Mouse (Mus musculus): ENCODE measurements at regions not wholly inside any gene's neighbourhood (a gene's known extent, or its start where the extent isn't known, plus 50 kb on each side); places are given as distances from the start of the nearest gene placed in this dataset.
"Not testable (repeated sequence)": the region's sequence is repeated elsewhere in the genome, so short reads cannot be mapped to it uniquely, and the experiment has no call there.

DNA sequence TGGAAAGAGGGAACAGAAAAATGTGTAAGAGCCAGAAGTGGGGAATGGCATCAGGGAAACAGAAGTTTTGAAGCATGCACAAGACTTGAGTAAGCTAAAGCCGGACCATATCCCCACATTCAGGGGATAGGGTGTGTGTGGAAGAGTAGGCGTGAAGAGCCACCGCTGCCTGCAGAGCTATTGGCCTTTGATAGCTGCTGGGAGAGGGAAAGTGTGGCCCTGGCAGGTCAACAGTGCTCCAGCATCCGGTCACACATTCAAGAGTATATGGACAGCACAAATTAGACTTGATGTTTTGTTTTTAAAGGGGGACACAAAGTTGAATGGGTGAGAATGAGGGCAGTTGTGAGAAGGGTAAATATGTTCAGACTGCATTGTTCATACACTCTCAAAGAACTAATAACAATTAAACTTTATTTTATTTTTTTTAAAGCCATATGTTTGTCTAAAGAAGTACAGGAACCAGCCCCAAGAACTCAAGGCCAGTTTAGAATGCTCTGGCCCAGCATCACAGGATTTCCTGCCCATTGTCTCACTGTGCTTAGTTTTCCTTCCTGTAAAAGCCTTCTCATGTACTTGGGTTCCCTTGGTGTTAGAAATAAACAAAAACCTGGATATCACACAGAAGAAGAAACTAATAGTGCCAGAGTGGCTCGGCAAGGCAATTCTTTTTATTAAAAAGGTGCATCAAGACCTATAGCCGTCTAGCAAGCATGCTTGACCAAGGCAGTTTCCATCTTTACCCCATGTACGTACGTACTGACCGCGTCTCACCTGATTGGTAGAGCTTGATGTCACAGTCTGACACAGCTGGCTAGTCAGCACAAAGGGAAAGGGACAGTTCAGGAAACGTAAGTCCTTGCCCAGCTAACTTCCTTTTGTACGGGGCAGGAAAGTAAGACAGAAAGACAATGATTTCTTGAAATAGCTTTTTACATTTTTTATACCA lies 144.6 kb upstream of the Rbbp6 start:
- in situ Hi-C loops (cut with MboI, MseI), result no loop called here

DNA sequence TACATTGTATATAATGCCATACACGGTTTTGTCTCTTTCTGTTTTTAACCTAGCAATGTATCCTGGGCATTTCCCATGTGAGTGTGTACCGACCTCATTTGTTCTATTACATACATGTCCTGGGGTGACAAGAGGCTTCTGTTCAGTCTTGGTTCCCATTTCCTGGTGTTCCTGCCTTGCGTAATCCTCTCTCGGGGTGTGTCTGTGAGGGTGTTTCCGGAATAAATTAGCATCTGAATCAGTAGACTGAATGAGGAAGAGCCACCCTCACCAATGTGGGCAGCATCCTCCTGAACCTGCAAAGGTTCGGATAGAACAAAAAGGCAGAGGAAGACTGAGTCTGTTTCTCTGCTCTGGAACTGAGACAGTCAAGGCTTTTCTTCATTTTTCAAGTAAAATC lies 142.1 kb upstream of the Rbbp6 start:
- in situ Hi-C loops (cut with MboI, MseI), result no loop called here

DNA sequence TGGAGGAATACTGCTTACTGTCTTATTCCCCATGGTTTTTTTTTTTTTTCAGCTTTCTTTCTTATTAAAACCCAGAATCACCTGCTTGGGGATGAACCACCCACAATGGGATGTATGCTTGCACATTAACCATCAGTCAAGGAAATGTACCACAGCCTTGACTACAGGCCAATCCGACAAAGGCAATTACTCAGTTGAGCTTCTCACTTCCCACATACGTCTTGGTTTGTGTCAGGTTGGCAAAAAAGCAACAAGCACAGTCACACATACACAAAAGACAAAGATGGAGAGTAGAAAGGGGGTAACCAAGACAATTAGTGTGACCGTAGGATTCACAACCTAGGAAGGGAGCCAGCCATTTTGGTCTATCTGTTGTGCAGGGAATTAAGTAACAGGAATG lies 126.4 kb upstream of the Rbbp6 start:
- in situ Hi-C loops (cut with MboI, MseI), result no loop called here

DNA sequence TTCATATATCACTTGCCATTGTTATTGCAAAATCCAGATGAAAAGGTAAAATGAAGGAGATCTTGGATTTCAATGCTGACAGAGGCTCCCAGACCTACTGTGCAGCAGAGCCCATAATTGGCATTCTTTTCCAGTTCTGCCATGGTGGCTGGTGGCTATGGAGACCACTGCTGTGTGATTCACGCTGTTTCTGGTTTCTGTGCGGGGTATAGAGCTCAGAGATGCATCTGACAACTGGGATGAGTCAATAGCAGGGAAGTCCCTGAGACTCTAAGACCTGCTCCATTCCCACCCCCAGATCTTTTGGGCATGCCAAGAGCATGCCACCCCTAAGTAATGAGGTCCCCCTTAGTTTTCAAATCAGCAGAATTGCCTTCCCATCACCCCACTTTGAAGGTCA lies 120.7 kb upstream of the Rbbp6 start:
- in situ Hi-C loops (cut with MboI, MseI), result no loop called here

DNA sequence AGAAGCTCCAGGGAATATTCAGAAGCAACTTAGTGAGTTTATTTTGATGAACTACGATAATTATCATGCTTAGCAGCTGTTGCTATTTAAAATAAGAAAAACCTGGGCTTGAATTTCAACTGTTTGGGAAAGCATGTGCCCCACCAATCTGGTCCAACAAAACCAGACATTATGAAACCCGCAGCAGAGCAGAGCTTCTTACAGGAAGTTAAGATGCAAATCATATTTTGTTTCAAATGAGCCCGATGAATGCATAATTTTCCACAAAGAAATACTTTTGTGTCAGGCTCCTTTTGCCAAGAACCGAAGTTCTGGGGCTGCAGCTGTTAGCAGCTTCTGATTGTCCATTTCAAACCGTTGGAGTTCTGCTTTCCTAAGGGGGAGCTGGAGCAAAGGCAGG lies 118.1 kb upstream of the Rbbp6 start:
- in situ Hi-C loops (cut with MboI, MseI), result no loop called here

DNA sequence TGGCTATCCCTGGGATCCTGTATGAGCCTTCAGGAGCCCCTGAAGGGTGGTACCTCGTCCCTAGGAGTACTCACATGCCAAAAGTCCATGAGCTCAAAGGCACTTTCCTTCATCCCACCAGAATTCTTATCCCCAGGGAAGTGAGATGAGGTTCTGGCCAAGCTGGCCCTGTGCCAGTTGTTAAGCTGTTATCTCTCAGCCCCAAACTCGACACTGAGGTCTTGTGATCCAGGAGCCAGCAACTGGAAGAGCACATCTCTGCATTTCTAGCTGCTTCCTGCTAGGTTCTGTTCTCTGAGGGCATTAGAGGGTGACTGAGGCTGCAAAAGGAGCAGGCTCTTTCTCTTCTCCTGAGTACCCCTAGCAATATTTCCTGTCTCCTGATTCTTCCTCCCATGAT lies 92.1 kb upstream of the Rbbp6 start:
- in situ Hi-C loops (cut with MboI, MseI), result no loop called here

DNA sequence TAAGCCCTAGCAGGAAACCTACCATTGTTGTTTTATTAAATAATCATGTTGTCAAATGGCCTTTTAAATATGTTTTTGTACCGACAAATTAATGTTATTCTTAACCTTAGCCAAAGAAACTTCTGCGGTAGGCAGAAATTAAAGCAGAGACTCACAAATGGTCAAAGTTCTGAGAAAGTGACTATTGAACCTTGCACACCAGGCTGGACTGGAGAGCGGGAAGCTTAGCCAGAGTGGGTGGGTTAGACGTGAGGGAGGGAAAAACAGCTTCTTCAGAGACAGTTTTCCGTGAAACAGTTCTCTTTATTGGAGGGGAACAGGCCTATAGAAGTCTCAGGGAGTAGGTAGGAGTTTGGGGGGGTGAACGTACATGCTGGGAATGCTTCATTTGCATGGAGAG lies 89.2 kb upstream of the Rbbp6 start:
- in situ Hi-C loops (cut with MboI, MseI), result no loop called here

DNA sequence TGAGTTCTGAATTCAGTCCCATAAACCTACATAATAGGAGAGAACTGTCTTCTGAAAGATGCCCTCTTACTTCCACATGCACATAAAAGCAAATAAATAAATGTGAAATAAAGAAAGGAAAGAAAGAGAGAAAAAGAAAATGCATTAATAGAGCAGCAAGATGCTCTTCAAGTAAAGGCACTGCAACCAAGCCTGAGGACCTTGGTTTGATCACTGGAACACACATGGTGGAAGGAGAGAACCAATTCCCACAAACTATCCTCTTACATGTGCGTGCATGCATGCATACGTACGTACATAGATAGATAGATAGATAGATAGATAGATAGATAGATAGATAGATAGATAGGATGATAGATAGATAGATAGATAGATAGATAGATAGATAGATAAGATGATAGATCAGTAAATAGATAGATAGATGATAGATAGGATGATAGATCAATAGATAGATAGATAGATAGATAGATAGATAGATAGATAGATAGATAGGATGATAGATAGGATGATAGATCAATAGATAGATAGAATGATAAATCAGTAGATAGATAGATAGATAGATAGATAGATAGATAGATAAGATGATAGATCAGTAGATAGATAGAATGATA lies 83.5 kb upstream of the Rbbp6 start:
- in situ Hi-C loops (cut with MboI, MseI), result not testable (repeated sequence)

DNA sequence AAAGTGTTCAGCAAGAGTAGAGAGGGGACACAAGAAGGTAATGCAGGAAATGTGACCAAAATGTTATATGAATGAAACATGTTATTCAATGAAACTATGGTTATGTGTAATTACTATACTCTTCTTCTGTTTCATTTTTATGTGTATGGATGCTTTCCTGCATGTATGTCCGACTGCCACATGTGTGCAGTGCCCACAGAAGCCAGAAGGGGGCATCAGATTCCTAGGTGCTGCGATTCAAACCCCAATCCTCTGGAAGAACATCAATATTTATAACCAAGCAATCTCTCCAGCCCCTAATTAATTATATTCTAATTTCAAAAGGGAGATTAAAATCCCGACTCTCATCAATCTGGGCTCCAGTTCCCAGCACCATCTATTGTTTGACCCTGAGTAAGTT lies 78.7 kb upstream of the Rbbp6 start:
- in situ Hi-C loops (cut with MboI, MseI), result no loop called here

DNA sequence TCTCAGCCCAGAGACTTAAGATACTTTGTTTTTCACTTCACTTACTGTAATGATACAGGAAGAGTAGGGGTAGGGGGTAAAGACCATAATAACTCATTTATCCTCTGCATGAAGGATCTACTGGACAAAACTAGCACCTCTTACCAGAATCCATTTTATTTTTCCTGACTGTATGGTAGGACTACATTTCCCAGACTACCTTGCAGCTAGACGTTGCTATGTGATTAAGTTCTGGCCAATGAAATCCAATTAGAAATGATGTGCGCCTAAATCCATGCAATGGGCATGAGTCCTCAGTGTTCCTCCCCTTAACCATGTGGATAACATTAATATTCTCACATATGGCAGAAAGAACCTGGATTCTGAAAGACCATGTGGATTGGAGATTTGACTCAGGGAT lies 68.3 kb upstream of the Rbbp6 start:
- in situ Hi-C loops (cut with MboI, MseI), result no loop called here

DNA sequence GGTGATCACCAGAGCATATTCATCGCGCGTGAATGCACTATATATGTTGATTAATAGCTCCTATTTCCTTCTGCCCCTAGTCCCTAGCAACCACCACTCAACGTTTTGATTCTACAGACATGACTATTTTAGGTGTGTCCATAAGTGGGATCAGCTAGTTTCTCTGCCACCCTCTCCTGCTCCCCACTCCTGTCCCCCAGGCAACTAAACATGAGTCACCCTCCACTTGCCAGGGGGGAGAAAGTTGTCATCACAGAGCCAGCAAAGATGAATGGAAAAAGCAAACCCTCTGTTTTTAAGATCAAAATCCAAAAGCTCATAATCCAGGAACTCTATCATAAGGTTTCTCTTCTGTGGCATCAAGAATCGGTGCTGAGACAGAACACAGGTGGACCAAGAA lies 59.4 kb upstream of the Rbbp6 start:
- in situ Hi-C loops (cut with MboI, MseI), result loop anchor here (5.0 kb wide), 1 partner anchor 434 kb away; no protein-coding TSS in a partner anchor

DNA sequence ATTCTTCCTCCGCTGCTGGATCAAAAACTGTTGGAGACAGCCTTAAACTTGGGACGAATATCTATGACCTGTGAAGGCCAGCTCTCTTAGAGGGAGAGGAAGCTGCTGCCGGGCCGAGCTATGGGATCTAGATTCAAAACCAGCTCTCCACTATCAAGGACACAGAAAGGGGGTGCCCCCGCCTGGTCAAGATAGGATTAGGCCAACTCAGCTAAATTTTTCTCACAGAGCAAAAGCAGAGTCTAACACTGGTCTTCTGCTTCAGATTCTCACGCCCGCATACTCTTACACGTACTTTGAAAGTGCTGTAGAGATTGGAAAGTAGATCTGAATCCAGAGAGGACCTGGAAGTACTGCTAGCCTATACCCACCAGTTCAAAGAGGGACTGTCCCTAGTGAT lies 56.2 kb upstream of the Rbbp6 start:
- in situ Hi-C loops (cut with MboI, MseI), result loop anchor here (5.0 kb wide), 1 partner anchor 437 kb away; no protein-coding TSS in a partner anchor

Measured in regulatory T cell (primary cell).